Mouse (Mus musculus) hematopoietic multipotent progenitor cell, adult 10-12 weeks (in vitro differentiated cells): Measurements from ENCODE around the gene Ltn1. TPM values are rescaled to one million over a fixed set of nuclear protein-coding genes. Genes with fewer than 3 reads are reported as not detected.

Experiments used
- polyA plus RNA-seq: library from polyadenylated mRNA; stranded (reverse); fragments of >175 nt; gene quantifications from 2 replicates; pipeline ENCODE4 v1.2.3, GENCODE M21; 2012; ENCODE audit warnings: low replicate concordance

The Ltn1 gene
- 1.5 and 2.2 TPM in 2 replicates for polyA plus RNA-seq

DNA sequence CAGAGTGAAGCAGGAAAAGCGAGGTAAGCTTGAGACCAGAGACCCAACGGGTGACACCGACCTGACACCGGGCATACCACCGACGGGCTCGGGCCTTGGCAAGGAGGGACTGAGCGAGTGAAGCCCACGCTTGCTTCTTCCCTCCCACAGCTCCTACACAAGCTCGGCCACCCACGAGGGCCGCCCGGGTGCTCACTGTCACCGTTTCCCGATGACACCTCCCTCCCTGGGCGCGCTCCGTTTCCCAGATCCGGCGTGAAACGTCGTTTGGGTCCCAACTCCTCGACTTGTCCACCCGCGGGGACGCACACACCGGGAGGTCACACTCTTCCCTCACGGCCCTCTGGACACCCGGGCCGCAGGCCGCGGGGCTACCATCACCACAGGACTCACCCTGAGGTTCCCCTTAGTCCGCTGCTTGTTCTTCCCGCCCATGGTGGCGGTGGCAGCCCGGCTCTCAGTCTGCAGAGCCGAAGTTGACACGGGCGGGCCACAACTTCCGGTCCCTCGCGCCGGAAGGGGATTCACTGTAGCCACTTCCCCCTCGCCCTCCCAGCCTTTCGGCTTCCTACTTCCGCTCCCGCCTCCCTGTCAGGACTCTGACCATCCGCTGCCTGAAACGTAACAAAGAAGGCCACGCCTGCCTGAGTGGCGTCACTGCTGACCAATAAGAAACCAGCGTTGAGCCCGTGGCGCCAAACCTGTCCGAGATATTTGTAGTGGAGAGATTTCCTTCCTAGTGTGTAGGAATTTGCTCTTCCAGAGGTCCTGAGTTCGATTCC is at the start of gene Ltn1:
Gene Ltn1, minus strand, starts transcription at position 580 of the 782 bp plus-strand sequence.

DNA sequence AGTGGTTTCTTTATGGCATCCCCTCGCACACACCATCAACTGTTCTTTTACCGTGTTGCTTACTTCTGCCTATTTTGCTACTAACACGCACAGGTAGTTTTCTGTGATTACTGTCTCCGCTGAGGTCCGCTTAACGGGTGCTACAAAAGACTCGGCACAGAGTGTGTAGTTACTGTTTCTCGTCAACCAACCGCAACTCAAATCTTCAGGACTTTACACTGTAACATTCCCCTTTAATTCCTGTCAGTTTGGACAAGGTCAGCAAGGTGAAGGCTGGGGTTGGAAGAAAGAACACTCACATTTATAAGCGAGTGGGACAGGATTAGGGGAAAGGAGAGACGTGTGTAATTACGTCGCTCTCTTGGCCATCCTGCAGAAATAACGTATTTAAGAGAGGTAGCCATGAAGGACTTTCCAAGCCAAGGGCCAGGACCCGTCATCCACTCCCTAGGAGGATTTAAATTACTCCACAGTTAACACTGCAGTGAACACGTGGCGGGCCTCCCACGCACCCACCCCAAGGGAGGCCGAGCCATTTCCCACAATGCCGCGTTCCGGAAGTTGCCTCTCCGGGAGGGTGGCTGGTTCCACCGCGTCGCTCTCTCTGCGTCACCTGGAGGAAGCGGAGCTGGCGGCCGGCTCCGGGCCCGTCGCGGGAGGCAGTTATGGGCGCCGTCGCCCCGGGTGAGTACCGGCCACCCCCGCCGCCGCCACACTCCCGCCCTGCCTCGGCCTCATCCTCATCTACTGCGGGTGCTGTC is 22.2 kb upstream of the Ltn1 start, which contains the start of gene Usp16:
Gene Usp16, plus strand, starts transcription at position 285 of the 761 bp plus-strand sequence.

DNA sequence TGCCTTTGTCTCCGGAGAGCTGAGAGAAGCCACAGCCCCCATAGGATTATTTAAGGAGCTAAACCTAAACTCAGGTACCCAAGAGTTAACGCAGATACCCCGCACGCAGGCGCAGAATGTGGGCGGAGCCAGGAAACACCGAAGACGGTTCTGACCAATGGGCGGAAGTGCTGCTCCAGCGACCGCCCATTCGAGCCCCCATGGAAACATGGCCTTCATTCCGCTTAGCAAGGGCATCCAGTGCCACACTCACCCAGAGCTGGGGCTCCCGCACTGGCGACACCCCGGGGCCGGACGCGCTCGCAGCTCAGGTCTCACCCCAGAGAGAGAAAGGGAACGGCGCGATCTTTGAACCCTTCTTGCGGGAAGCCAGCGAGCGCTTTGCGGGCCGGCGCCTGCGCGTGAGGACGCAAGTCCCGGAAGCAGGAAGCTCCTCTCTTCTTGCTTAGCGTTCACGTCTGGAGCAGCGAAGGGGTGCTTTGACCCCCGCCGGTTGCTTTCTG is 7.8 kb upstream of the Ltn1 start, which contains the start of gene Rwdd2b:
Gene Rwdd2b, minus strand, starts transcription at position 390 of the 503 bp plus-strand sequence.

DNA sequence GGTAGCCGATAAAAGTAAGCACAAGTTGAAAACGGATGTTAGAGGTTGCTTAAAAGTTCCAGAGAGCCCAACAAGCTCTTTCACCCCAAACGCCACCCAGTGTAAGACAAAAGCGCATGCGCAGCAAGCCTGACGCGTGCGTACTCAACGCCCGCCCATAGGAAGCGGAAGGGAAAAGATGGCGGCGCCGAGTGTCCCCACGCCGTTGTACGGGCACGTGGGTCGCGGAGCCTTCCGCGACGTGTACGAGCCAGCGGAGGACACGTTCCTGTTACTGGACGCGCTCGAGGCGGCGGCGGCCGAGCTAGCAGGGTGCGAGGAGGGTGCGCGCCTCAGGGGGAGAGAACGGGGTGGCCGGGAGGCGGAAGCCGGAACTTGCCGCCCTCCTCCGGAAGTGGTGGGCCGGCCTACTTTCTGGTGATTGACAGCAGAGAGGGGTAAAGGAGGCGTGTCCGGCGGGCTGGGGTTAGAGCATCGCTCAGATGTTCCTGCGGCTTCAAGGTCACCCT is 78.3 kb downstream of the Ltn1 start, which contains the start of gene N6amt1:
Gene N6amt1, plus strand, starts transcription at position 111 of the 509 bp plus-strand sequence.

Other genes with a start within 250 kb of the Ltn1 start
- 2.6 and 5.3 TPM in 2 replicates for gene N6amt1, start 78.4 kb downstream of the Ltn1 start, polyA plus RNA-seq
- 1.2 and 1.6 TPM in 2 replicates for gene Rwdd2b, start 8.0 kb upstream of the Ltn1 start, polyA plus RNA-seq
- 8.3 and 26.4 TPM in 2 replicates for gene Usp16, start 22.1 kb upstream of the Ltn1 start, polyA plus RNA-seq
- 29.1 and 35.0 TPM in 2 replicates for gene Cct8, start 63.3 kb upstream of the Ltn1 start, polyA plus RNA-seq
- not detected in 2 replicates for gene Map3k7cl, start 120.7 kb upstream of the Ltn1 start, polyA plus RNA-seq